Mouse (Mus musculus): ENCODE measurements at regions not wholly inside any gene's neighbourhood (a gene's known extent, or its start where the extent isn't known, plus 50 kb on each side); places are given as distances from the start of the nearest gene placed in this dataset.
"Not testable (repeated sequence)": the region's sequence is repeated elsewhere in the genome, so short reads cannot be mapped to it uniquely, and the experiment has no call there.

- no peaks in the 10 kb centered on the region for H3K27me3 ChIP-seq (replicated peaks)
- no peak for ATAC-seq (replicated peaks)
- H3K9ac ChIP-seq, result no peak overlapping the region
- 50% methylated on average over 4 of the region's 4 CpGs for WGBS
- H3K4me2 ChIP-seq, result no peak overlapping the region
- no peaks in the 10 kb centered on the region for H3K36me3 ChIP-seq (replicated peaks)
- no peak overlapping the region for H3K4me3 ChIP-seq
- no peak overlapping the region for H3K27ac ChIP-seq
- H3K9me3 ChIP-seq, result no peaks in the 10 kb centered on the region
- peaks cover 6% of the 10 kb centered on the region for H3K4me1 ChIP-seq
Measured at GRCm38 (mm10) chr5:148796072-148796471, 133.0 kb downstream of the Katnal1 start.

- peaks cover 6% of the 10 kb centered on the region for H3K4me1 ChIP-seq
- no peaks in the 10 kb centered on the region for H3K27me3 ChIP-seq (replicated peaks)
- H3K9ac ChIP-seq, result no peak overlapping the region
- no peaks in the 10 kb centered on the region for H3K9me3 ChIP-seq
- WGBS, result 41% methylated on average over 15 of the region's 15 CpGs
- no peak overlapping the region for H3K4me3 ChIP-seq
- no peaks in the 10 kb centered on the region for H3K36me3 ChIP-seq (replicated peaks)
- no peak; the same call in 1 of the 2 replicates for ATAC-seq (replicated peaks)
- H3K4me2 ChIP-seq, result no peak overlapping the region
- H3K27ac ChIP-seq, result no peak overlapping the region
Measured at GRCm38 (mm10) chr5:148794465-148794864, 134.7 kb downstream of the Katnal1 start.

GRCm38 (mm10) chr5:148792736-148793440, 136.2 kb downstream of the Katnal1 start:
- peak overlapping the region; percentile 28; the same call in 1 of the 2 replicates for H3K4me2 ChIP-seq

GRCm38 (mm10) chr5:148791651-148792050, 137.5 kb downstream of the Katnal1 start:
- Histone ChIP-seq H3K27me3 (replicated peaks) (no peaks in the 10 kb centered on the region), H3K9ac (no peak overlapping the region), H3K4me1 (peaks cover 14% of the 10 kb centered on the region), H3K4me3 (no peak overlapping the region), H3K36me3 (replicated peaks) (no peaks in the 10 kb centered on the region), H3K27ac (no peak overlapping the region), H3K4me2 (no peak overlapping the region), H3K9me3 (no peaks in the 10 kb centered on the region)
- no peak for ATAC-seq (replicated peaks)
- 81% methylated on average over 6 of the region's 6 CpGs for WGBS

More at GRCm38 (mm10) chr5:148792736-148793440, 136.2 kb downstream of the Katnal1 start:
- WGBS, result 10% methylated on average over 14 of the region's 14 CpGs
- Histone ChIP-seq H3K27ac (no peak overlapping the region), H3K4me3 (no peak overlapping the region), H3K9me3 (no peaks in the 10 kb centered on the region), H3K36me3 (replicated peaks) (no peaks in the 10 kb centered on the region), H3K4me1 (peaks cover 6% of the 10 kb centered on the region), H3K9ac (no peak overlapping the region), H3K27me3 (replicated peaks) (no peaks in the 10 kb centered on the region)
- no peak for ATAC-seq (replicated peaks)

GRCm38 (mm10) chr5:148790343-148790742, 138.8 kb downstream of the Katnal1 start:
- H3K27ac ChIP-seq; ATAC-seq (replicated peaks); H3K36me3 ChIP-seq (replicated peaks); H3K9ac ChIP-seq; H3K4me3 ChIP-seq; H3K4me2 ChIP-seq; H3K27me3 ChIP-seq (replicated peaks); H3K9me3 ChIP-seq: not testable (repeated sequence)
- H3K4me1 ChIP-seq, result peaks cover 14% of the 10 kb centered on the region
- WGBS, result 83% methylated on average over 6 of the region's 6 CpGs

- Histone ChIP-seq H3K9ac (no peak overlapping the region), H3K9me3 (no peaks in the 10 kb centered on the region), H3K27me3 (replicated peaks) (no peaks in the 10 kb centered on the region), H3K36me3 (replicated peaks) (no peaks in the 10 kb centered on the region), H3K4me3 (no peak overlapping the region), H3K27ac (no peak overlapping the region), H3K4me2 (no peak overlapping the region), H3K4me1 (peaks cover 14% of the 10 kb centered on the region)
- no peak for ATAC-seq (replicated peaks)
- WGBS, result 86% methylated on average over 5 of the region's 5 CpGs
Measured at GRCm38 (mm10) chr5:148789823-148790222, 139.3 kb downstream of the Katnal1 start.

- Histone ChIP-seq H3K4me3 (no peak overlapping the region), H3K27me3 (replicated peaks) (no peaks in the 10 kb centered on the region), H3K36me3 (replicated peaks) (no peaks in the 10 kb centered on the region), H3K4me1 (peaks cover 14% of the 10 kb centered on the region), H3K9ac (no peak overlapping the region), H3K9me3 (no peaks in the 10 kb centered on the region), H3K4me2 (no peak overlapping the region), H3K27ac (no peak overlapping the region)
- ATAC-seq (replicated peaks), result no peak
- WGBS, result 53% methylated on average over 6 of the region's 6 CpGs
Measured at GRCm38 (mm10) chr5:148789147-148789566, 140.0 kb downstream of the Katnal1 start.

GRCm38 (mm10) chr5:148788690-148789089, 140.4 kb downstream of the Katnal1 start:
- Histone ChIP-seq H3K9me3 (no peaks in the 10 kb centered on the region), H3K9ac (no peak overlapping the region), H3K4me2 (no peak overlapping the region), H3K36me3 (replicated peaks) (no peaks in the 10 kb centered on the region), H3K4me3 (no peak overlapping the region), H3K27ac (no peak overlapping the region), H3K27me3 (replicated peaks) (no peaks in the 10 kb centered on the region), H3K4me1 (peaks cover 14% of the 10 kb centered on the region)
- no peak for ATAC-seq (replicated peaks)
- 93% methylated on average over 8 of the region's 8 CpGs for WGBS

GRCm38 (mm10) chr5:148787270-148787669, 141.8 kb downstream of the Katnal1 start:
- WGBS, result 22% methylated on average over 8 of the region's 8 CpGs
- H3K27me3 ChIP-seq (replicated peaks), result no peaks in the 10 kb centered on the region
- H3K4me1 ChIP-seq, result peaks cover 8% of the 10 kb centered on the region
- H3K4me2 ChIP-seq, result peak overlapping the region; percentile 18; the same call in 1 of the 2 replicates
- peak; percentile 81 for ATAC-seq (replicated peaks)
- H3K9me3 ChIP-seq, result no peaks in the 10 kb centered on the region
- no peak overlapping the region for H3K4me3 ChIP-seq
- H3K9ac ChIP-seq, result no peak overlapping the region
- no peaks in the 10 kb centered on the region for H3K36me3 ChIP-seq (replicated peaks)
- no peak overlapping the region for H3K27ac ChIP-seq

- not testable (repeated sequence) for H3K4me2 ChIP-seq; H3K36me3 ChIP-seq (replicated peaks); H3K4me1 ChIP-seq; H3K9ac ChIP-seq; ATAC-seq (replicated peaks); H3K4me3 ChIP-seq; H3K27ac ChIP-seq; H3K27me3 ChIP-seq (replicated peaks); H3K9me3 ChIP-seq
- WGBS, result 59% methylated on average over 6 of the region's 6 CpGs
Measured at GRCm38 (mm10) chr5:148781076-148781475, 148.0 kb downstream of the Katnal1 start.

- 86% methylated on average over 20 of the region's 20 CpGs for WGBS
- no peaks in the 10 kb centered on the region for H3K36me3 ChIP-seq (replicated peaks)
- no peak overlapping the region for H3K4me2 ChIP-seq
- no peak overlapping the region for H3K4me3 ChIP-seq
- H3K27me3 ChIP-seq (replicated peaks), result no peaks in the 10 kb centered on the region
- H3K9ac ChIP-seq, result no peak overlapping the region
- H3K9me3 ChIP-seq, result no peaks in the 10 kb centered on the region
- H3K27ac ChIP-seq, result no peak overlapping the region
- ATAC-seq (replicated peaks), result no peak
- no peaks in the 10 kb centered on the region for H3K4me1 ChIP-seq
Measured at GRCm38 (mm10) chr5:148776796-148777659, 152.1 kb downstream of the Katnal1 start.

- H3K27ac ChIP-seq, result no peak overlapping the region
- H3K4me1 ChIP-seq, result no peaks in the 10 kb centered on the region
- no peak overlapping the region for H3K4me2 ChIP-seq
- no peak for ATAC-seq (replicated peaks)
- no peak overlapping the region for H3K4me3 ChIP-seq
- WGBS, result 81% methylated on average over 3 of the region's 3 CpGs
- H3K36me3 ChIP-seq (replicated peaks), result no peaks in the 10 kb centered on the region
- H3K9ac ChIP-seq, result no peak overlapping the region
- no peaks in the 10 kb centered on the region for H3K27me3 ChIP-seq (replicated peaks)
- no peaks in the 10 kb centered on the region for H3K9me3 ChIP-seq
Measured at GRCm38 (mm10) chr5:148775232-148775631, 153.9 kb downstream of the Katnal1 start.
